Mouse (Mus musculus) right cerebral cortex, adult 18-20 months (tissue): ENCODE data around the gene Gmeb2.

Experiments
- DNase-seq: peaks from one replicate; pipeline ENCODE4 v3.0.0; 2022; ENCODE audit warnings: mixed read lengths

The Gmeb2 gene

DNA sequence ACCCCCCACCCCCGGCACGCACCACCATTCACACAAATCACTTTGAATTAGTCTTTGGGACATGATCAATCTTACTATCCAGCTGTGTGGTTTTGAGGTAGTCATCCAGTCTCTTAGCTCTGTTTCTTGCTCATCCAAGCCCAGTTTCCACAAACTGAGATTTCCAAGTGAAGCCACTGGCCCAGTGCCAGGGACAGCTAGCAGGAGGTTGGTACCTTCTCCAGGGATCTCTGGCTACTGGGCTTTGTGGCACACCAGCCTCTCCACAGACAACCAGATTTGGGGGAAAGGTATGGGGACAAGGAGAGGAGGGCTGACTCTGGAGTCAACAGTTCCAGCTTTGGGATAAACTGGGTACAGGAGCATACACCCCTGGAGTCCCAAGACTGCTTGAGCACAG is 67.5 kb downstream of the Gmeb2 start:
- DNase-seq = no peak

DNA sequence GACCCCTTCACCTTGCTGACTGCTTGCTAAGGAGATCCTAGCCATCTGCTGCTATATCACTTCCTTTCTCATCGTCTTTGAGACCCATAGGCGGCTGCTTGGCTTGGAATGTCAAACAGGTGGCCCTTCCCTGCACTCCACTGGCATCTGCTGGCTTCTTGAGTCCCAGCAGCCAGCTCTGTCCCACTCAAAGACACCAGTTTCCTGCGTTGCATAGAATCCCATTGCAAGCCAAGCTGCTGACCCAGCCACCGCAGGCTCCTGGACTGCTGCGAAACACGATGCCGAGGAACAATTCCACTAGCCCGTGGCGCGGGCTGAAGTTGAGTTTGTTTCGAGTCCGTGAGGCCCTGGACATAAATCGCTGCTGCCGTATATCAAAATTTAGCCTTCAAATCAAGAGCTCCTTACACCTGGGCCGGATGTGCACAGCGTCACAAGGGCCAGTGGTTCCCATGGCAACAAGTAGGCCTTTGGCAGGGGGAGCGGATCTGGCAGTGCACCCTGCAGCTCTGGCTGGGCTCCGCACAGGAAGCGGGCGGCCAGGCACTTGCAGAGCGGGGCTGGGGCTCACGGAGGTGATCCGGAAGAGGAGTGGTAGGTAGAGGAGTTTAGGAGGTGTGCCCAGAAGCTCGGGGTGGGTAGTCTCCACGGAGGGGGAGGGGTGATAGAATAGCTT is 68.2 kb downstream of the Gmeb2 start, which contains the start of gene Fndc11:
Fndc11 (plus strand) TSS at position 476 of the 679 bp plus-strand sequence.
- peak; percentile 50 for DNase-seq

DNA sequence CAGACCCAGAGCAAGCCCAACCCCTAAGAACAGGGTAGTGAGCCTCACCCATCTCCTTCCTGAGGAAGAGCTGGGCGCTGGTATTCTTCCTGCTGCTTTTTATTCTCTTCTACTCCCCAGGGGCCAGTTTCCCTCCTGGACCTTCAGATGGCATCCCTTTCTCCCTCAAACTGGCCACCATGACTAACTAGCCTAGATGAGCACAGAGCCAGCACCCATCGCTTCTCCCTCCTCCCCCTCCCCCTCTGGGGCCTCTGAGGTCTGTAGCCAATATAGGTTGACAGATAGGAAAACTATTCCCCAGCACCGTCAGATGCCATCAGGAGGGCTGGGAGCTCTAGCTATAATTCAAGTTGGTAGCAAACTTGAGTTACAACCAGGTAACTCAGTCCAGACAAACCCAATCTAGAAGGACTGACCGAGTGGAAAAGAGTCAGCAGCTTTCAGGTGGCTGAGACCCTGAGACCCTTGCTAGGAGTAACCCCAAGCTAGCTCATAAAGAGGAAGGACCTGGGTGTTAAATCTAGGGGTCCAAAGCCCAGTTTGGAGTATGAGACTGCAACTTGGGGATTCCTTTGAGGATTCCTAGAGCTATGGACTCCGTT is 68.9 kb downstream of the Gmeb2 start:
- no peak for DNase-seq

DNA sequence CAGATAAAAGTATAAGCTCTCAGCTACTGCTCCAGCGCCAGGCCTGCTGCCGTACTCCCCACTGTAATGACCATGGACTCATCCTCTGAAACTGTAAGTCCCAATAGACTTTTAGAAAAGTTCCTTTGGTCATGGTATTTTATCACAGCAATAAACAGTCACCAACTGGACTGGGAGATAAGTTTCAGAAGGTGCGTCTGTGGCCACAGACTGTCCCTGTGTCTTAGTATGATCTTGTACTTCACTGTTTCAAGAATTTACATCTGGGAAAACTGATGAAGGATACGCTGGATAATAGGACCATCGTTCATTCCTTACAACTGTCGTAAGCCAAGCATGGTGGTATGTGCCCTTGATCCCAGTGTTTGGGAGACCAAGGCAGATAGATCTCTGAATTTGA is 71.8 kb downstream of the Gmeb2 start:
- no peak for DNase-seq

DNA sequence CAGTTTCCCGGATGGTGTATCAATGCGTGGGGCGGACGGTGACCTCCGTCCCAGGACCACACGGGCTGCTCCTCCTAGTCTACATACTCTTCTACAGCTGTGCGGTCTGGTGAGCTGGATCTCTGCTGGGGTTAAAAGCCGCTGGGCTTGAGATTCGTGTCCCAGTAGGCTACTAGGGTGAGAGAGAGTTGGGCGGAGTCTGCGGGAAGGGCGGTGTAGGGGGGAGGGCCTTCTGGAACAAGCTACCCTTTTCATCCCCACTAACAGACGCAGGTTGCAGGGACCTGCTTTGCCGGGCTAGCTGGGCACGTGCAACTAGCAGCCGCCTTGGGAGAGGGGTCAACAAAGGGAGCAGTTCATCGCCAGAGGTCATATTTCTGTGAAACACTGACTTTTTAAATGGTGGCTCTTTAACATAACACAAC is 74.8 kb downstream of the Gmeb2 start, which contains the start of gene Srms:
Srms (minus strand) TSS at position 165 of the 425 bp plus-strand sequence.
- DNase-seq = no peak

DNA sequence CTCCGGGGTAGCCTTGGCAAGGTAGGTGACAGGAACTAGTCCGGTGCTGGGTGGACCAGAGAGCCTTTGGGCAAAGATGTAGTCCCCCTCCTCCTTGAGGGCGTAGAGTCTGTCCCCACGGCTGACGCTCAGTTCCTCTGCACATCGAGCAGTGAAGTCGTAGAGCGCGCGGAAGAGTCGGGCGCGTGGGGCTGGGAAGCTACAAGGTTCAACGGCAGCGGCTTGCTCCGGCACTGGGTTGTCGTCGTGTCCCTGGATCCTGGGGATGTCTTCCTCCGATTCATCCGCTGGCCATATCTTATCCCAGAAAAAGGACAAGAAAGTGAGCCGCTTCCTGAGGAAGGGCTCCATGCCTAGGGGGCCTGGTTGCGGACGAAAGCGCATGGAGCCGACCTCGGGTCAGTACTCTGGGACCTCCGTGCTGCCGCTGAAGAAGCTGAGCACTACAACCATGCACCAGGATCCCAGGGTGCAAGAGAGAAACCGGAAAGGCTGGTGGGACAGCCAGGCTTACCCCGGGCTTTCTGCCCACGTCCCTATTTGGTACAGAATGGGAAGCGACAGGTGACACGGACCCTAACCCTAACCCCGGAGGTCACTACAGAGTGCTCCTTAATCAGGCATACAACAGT is 75.3 kb downstream of the Gmeb2 start:
- no peak for DNase-seq

DNA sequence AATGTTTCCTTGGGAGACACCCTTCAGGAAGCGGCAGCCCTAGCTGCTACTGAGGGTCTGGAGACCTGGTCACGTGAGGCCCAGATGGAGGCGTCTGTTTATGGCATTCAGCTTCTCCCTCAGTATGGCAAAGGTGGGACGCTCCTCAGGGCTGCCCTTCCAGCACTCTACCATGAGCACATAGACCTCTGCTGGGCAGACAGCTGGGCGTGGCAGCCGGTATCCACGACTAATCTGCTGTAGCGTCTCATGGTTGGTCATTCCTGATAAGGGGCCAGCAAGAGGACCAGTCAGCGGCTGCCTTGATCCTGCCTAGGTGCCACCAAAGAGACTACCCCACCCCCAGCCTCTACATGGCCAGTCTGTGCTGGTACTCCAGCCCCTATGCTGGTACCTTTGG is 81.7 kb downstream of the Gmeb2 start:
- DNase-seq = no peak

DNA sequence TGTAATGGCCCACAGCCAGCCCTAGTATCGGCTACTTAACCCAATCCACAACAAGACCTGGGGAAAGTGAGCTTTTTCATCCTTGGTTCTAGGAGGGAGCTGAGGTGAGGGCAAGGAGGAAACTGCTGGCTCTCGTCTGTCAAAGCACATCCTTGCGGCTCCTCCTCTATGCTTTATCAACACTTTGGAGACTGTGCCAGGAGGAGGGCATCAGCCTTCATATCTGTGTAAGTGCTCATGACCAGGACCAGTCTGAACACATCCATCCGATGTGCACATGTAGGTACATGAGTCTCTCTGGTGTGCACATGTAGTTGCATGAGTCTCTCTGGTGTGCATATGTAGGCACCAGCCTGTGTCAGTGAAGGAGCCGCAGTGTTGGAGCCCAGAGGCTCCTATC is 82.2 kb downstream of the Gmeb2 start:
- DNase-seq = no peak

DNA sequence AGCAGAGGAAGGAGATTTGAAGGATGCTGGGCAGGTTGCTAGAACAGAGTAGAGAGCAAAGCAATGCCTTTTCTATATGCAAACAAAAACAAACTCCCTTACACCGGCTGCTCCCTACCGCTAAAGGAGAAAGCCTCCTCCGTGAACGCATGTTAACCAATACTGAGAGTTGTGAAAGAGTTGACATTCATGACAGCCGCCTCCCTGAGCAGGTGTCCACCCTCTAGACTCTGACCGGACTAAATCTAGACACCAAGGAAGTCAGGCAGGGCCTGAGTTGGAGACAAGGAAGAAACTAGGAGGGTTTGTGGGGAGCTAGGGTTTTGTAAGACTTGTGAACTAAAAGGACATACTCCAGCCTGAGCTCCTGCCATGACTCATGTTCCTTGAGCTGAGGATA is 84.9 kb downstream of the Gmeb2 start:
- DNase-seq = no peak

DNA sequence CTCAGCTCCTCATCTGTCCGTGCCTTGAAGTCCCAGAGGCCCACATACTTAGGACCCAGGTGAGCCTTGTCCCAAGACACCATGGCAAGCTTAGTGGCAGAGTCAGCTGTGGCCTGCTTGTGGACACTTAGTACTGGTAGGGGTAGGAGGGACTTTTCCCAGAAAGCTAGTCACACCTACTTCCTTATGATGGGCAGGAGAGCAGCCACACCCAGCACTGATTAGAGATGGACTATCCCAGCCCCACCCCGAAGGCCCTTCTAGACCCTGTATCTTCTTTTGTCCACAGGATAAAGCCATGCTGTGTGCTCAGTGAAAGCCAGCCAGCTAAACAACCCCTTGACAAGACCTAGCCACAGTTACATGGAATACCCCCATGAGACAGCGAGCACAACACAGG is 85.4 kb downstream of the Gmeb2 start, which contains the start of gene Ptk6:
Ptk6 (minus strand) TSS at position 368 of the 400 bp plus-strand sequence.
- no peak for DNase-seq

DNA sequence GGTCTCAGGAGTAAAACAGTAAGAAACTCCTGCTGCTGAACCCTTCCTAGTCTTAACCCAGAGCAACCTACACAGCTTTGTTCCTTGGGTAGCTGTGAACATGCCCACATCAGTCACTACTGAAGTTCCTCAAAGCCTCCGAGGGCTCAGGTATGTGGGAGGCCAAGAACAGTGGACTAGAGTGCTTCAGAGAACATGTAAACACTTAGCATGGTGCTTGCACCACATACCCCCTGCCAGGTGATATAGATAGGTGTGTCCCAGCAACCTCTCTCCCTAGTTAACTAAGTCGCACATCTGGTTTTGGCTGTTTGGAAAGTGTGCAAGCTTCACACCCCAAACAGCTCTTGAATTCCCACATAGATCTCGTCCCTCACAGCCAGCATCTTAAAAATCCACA is 86.2 kb downstream of the Gmeb2 start:
- DNase-seq = no peak
